Mouse (Mus musculus) olfactory bulb, adult 2 months (tissue): ENCODE measurements at regions not wholly inside any gene's neighbourhood (a gene's known extent, or its start where the extent isn't known, plus 50 kb on each side); places are given as distances from the start of the nearest gene placed in this dataset.

ENCODE experiments used
- CTCF ChIP-seq: fragments of 200-500 bp; IDR thresholded peaks from 2 replicates; pipeline ENCODE4 v1.5.1; 2012; ENCODE audit warnings: low read depth, mild to moderate bottlenecking, low read length, moderate library complexity; ENCODE audit not compliant: insufficient read depth
- POLR2A ChIP-seq: fragments of 200-500 bp; IDR thresholded peaks from 2 replicates; pipeline ENCODE4 v1.6.1; 2012; ENCODE audit warnings: mild to moderate bottlenecking, low read depth, low read length, moderate library complexity; ENCODE audit not compliant: insufficient read depth

DNA sequence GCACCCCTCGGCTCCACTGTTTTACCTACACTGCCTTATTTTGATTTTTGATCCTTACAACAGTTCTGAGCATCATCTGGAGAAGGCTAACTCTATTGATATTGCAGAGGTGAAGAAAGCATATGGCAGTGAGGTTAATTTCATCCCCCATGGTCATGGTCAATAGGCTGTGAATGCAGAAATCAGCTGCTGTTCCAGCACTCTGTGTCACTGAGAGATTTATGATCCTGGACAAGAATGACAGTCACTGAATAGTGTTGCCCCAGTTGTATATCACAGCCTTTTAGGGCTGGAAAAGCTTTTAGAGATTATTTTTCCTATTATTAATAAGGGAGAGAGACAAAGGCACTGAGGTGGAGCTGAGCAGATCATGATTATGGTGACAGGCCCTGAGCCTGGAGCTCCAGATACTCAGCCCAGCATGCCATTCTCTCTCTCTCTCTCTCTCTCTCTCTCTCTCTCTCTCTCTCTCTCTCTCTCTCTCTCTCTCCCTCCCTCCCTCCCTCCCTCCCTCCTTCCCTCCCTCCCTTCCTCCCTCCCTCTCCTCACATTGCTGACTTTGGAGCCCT, 128.5 kb upstream of the Arhgap20 start:
- no peak for TF ChIP-seq CTCF
- no peak for TF ChIP-seq POLR2A
